Mouse (Mus musculus) urinary bladder, postnatal 36 days (tissue): ENCODE measurements around the gene Tmed5.
"Not testable (repeated sequence)": the region's sequence is repeated elsewhere in the genome, so short reads cannot be mapped to it uniquely, and the experiment has no call there.

Source experiments
- DNase-seq, 2 experiments: peaks; one replicate each; pipeline ENCODE4 v3.0.0; 2022; ENCODE audit warnings: low spot score in 2 of 2, mixed read lengths in 1 of 2

Tmed5 gene

DNA sequence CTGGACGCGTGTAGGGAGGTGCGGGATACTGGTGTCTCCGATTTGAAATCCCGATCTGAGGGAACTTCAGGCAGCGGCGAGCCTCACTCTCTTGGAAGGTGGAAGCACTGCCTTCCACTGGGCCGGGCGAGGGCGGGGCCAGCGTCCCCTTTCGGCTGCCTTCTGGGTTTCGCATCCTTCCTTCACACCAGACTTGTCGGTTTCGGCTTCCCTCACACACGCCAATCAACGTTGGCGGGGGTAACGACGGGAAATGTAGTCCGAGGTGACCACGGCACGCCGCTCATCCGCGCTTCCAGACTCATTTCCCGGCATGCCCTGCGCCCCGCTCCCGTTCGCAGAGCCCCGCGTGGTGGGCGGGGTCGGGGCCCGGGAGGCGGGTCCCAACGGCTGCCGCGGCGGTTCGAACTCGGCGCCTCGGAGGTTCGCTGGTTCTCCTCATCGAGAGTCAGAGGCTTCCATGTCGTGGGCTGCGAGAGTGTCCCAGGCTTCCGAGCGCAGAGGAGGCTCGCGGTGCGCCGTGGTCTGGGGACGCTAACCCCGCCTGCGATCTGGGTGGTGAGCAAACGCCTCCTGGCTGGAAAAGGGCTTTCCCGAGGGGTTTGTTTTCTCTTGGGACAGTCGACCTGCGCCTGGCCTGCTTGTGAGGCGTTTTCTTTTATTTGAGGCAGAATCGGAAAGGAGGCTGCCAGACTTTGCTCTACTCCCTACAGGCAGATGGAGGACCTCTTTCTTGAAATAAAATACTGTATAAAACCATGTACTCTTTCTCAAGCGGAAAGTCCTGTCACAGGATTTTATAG, at the start of gene Tmed5, which contains the start of gene Ccdc18:
Tmed5 (minus strand) TSS at position 180 of the 803 bp plus-strand sequence.
Ccdc18 (plus strand) TSS at position 435 of the 803 bp plus-strand sequence.
- peak; percentile 94 to 97 for DNase-seq

DNA sequence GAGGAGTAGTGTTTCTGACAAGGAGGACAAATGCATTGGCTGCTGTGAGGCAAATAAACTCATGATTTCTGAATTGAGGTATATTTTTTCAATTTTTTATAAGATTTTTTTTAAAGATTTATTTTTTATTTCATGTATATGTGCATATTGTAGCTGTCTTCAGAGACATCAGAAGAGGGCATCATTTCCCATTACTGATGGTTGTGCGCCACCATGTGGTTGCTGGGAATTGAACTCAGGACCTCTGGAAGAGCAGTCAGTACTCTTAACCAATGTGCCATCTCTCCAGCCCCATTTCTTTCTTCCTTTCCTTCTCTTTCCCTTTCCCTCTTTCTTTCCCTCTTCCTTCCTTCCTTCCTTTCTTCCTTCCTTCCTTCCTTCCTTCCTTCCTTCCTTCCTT, 31.3 kb upstream of the Tmed5 start:
- DNase-seq: peak in 1 of 2 experiments; percentile 29

DNA sequence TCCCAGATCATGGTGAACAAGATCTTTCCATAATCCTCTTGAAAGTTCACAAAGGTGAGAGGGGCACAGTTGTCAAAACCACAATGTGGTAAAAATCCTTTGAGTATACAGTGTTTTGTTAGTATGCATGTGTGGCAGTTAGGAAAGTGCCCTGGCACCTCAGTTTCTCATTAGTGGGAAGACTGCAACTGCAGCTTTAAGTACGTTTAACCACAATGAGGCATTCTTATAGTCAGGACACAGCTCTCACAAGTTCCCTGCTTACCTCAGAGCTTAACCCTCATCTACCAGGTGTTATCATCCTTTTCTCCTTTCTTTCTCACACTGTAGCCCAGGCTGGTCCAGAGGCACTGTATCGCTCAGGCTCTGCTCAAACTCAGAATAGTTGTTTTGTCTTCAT, 28.4 kb upstream of the Tmed5 start:
- no peak for DNase-seq

DNA sequence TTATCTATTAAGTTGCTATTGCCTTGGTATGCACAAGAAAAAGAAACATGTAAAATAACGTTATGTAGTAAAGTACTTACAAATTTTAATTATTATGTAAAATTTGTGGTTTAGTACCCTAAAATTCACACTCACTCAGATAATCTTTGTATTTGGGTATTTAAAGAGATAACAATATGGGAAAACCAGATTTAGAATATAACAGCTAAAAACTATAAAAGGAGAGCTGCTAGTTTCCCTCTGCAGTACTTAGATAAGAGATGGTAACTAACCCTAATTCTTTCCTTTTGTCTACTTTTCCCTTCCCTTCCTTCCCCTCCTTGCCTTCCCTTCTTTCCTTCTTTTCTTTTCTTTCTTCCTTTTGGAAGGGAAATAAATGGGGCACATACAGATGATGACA, 20.2 kb upstream of the Tmed5 start:
- no peak for DNase-seq

DNA sequence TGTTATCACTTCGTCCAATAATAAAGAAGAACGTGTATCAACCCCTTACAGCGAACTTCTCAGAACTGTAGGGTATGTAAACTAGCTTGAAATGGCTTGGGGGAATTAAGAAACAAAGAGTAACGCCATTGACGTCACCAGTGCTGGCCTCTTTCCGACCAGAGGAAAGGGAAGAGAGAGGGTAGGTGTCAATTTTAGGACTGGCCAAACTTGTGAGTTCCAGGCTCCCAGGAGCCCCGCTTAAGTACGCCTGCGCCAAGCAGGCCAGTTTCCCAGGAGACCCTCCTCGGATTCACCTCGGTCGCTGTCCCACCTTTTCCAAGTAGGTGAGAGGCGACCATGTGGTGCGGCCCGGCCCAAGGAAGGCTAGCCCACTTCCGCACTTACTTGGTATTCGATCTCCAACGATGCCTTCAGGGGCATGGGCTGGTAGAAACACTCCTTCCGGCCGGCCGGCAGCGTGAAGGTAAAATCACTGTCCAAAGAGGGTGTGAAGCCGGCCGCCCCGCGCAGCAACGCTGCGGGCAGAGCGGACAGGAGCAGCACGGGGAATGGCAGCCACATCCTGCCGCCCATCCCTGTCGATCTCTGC, 475 bp downstream of the Tmed5 start:
- peak in 1 of 2 experiments; percentile 69 for DNase-seq

DNA sequence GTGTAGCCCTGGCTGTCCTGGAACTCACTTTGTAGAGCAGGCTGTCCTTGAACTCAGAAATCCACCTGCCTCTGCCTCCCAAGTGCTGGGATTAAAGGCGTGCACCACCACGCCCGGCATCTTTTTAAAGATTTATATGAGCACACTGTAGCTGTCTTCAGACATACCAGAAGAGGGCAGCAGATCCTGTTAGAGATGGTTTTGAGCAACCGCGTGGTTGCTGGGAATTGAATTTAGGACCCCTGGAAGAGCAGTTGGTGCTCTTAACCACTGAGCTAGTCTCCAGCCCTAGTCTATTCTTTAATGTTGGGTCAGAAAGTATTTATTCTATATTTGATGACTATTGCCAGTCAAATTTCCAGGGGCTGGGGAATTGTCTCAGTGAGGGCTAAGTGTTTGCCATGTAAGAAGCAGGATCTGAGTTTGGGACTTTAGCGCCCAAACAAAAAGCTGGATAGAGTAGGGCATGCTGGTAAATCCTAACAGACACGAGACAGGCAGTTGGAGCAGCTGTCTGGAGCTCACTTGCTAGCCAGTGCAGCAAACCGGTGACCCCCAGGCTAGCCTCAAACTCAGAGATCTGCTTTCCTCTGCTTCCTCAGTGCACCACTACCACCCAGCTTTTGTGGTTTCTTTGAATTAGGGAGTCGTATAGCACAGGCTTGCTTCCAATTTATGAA, 12.1 kb downstream of the Tmed5 start:
- no peak for DNase-seq

DNA sequence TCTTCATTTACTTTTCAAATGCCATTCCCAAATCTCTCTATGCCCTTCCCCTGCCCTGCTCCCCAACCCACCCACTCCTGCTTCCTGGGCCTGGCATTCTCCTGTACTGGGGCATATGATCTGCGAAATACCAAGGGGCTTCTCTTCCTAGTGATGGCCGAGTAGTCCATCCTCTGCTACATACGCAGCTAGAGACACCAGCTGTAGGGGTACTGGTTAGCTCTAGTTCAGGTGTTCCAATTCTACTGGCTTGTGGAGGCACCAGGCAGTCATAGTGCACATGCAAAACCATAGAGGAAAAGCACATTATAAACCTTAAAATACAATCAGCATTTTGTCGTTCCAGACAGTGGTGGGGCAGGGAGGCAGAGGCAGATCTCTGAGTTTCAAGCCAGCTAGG, 14.7 kb downstream of the Tmed5 start:
- DNase-seq: no peak

DNA sequence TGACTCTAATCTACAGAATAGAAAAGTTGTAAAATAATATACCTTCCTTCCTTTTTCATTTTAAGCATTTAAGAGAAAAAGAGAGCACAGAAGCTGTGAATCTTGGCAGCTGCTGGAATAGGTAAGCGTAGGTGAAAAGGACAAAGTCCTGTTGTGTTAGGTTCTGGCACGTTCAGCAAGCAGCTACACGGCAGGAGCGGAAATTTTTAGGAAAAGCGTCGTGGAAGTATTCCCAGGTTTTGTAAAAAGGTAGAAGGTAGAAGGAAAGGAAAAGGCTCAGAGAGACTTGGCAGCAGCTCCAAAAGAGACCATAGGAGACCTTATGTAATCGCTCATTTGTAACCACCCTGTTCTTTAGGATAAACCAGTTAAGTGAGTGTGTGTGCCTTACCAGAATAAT, 23.1 kb downstream of the Tmed5 start:
- no peak for DNase-seq

DNA sequence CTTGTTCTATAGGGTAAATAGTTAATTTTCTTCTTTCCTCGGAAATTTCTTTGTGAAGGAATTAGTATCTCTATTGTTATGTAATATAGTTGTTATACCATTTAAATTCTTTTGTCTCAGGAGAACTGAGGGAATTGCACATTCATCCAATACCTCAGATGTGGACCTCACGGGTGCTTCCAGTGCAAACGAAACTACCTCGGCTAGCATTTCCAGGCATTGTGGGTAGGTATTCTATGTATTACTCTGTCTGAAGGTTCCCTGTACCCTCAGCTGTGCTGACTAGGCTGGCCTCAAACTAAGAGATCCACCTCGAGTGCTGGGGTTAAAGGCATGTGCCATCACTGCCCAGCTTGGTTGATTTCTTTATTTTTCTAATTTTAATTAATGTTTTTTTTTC, 28.1 kb downstream of the Tmed5 start:
- no peak for DNase-seq

DNA sequence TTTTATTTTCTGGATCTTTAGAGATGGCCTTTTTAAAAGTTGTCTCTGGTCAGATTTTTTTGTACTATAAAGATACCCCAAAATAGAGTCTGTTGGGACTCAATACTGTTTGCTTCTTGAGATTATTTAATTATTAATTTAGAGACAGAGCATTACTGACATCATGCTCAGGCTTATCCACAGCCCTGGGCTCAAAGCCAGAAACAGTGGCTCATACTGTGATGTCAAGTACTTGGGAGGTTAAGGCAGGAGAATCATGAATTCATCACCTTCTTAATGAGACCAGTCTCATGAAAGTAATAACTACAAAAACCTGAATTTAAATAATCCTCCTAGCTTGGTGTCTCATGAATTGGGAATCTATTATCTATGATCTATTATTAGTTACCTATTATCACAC, 32.2 kb downstream of the Tmed5 start:
- DNase-seq: no peak

DNA sequence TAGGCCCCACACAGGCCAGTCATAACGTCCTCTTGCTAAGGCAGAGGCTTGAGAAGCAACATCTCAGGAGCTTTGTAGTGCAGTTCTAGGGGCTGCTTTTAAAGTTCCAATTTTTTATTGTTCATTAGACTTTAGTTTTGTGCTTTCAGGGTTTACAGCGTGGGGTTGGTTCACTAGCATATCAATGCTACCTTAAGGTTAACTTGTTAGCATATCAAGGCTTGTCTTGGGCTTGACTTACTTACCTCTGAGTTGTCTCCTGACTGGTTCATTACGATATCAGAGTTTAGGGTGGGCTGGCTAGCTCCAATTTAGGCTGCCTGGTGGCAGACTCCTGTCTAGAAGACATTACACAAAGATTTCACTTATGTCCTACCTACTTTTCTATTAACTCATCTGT, 34.7 kb downstream of the Tmed5 start:
- no peak for DNase-seq

DNA sequence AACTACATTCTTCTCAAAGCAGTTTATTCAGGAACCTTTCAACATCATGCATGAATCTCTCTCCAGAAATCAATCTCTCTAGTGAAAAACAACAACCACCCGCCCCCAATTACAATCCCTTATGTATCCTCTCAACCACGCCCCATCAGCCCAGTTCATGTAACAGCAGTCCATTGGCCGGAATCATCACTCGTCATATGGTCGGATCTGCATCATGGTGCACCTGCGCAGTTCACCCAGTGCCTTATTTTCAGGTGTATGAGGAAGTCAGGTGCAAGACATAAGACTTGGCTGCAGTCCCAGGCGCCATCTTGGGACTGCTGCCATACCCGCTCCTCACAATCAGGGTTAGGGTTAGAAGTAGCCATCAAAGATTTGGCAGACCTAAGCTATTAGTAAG, 39.7 kb downstream of the Tmed5 start:
- DNase-seq: not testable (repeated sequence)

DNA sequence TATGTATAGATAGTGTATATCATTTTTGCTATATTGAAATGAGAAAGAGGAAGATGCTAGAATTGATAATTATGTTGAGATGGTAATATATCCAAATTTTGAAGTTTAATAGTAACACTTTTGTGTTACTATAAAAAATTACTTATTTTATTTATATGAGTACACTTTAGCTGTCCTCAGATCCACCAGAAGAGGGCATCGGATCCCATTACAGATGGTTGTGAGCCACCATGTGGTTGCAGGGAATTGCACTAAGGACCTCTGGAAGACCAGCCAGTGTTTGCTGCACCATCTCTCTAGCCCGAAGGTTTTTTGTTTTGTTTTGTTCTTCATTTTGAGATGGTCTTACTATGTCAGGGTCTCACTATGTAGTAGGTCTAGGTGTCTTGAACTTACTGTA, 47.0 kb downstream of the Tmed5 start:
- no peak for DNase-seq

DNA sequence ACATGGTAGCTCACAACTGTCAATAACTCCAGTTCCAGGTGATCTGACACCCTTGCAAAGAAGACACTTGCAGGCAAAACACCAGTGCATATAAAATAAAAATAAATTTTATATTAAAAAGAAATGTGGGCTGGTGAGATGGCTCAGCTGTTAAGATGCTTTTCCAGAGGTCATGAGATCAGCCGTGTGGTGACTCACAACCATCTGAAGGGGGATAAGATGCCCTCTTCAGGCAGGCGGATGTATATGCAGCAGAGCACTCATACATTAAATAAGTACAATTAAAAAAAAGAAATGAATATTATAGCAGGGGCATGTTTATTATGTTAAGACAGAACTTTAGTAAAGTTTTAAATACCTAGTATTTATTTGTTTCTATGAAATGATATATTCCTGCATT, 50.0 kb downstream of the Tmed5 start:
- no peak for DNase-seq

DNA sequence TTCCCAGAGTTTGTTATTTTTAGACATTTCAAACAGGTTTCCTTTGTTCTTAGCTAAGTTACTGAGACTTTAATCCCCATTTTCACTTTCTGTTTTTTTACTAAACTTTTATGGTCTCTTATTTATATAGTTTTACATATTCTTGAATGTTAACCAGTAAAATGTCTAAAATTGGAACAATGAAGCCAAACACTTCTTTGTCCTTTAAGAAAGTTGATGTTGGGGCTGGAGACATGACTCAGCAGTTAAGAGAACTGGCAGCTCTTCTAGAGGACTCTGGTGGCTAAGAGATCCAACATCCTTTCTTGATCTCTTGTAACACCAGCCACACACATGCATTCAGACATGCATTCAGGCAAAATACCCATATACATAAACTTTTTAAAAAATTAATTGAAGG, 52.8 kb downstream of the Tmed5 start:
- DNase-seq: no peak

DNA sequence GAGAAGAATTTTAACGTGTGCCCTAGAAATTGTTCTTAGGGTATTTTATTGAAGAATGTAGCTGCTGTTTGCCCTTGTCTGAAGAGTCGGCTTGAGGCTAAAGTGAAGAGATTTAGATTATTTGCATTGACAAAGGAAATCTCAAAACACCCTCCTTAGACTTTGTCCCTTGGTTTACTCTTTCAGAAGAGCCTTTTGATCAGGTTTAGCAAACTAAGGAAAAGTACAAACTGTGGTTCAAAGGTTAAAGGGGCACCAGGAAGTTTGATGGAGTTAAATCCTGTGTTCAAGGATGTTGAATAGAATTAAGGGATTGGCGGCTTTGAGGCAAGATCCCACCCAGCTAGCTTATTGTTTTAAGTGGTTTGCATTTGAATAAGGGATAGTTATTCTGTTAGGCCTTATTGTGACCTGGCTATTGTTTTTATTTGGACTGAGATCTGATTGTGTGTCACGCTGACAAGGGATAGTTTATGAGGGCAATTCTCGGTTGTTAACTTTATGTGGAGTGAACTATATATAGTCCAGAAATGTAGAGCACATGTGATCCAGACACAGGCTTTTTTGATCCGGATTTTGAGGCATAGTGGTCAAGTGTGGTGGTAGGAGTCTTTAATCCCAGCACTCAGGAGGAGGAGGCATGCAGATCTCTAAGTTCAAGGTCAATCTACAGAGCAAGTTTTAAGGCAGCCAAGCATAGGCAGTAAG, 55.4 kb downstream of the Tmed5 start:
- no peak for DNase-seq

DNA sequence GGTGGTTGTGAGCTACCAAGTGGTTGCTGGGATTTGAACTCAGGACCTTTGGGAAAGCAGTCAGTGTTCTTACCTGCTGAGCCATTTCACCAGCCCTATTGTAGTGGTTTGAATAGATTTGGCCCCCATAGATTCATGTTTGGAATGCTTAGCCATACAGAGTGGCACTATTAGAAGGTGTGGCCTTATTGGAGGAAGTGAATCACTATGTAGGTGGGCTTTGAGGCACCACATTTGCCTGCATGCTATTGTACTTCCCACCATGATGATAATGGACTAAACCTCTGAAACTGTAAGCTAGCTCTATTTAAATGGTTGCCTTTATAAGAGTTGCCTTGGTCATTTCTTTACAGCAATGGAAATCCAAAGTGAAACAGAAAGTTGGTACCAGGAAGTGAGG, 56.2 kb downstream of the Tmed5 start:
- DNase-seq: no peak

DNA sequence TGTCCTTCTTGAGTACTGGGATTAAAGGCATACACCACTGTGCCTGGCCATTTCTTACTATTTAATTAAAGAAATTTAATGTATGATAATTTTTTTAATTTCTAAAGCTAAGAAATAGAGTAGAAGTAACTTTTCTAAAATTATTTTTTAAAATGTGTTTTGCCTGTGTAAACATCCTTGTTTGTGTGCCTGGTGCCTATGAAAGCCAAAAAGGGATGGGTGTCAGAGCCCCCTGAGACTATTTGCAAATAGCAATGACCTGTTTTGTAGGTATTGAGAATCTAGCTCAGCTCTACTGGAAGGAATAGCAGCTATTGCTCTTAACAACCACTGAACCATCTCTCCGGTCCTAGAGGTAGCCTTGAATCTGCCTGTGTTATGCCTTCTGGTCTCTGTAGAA, 60.1 kb downstream of the Tmed5 start:
- no peak for DNase-seq

DNA sequence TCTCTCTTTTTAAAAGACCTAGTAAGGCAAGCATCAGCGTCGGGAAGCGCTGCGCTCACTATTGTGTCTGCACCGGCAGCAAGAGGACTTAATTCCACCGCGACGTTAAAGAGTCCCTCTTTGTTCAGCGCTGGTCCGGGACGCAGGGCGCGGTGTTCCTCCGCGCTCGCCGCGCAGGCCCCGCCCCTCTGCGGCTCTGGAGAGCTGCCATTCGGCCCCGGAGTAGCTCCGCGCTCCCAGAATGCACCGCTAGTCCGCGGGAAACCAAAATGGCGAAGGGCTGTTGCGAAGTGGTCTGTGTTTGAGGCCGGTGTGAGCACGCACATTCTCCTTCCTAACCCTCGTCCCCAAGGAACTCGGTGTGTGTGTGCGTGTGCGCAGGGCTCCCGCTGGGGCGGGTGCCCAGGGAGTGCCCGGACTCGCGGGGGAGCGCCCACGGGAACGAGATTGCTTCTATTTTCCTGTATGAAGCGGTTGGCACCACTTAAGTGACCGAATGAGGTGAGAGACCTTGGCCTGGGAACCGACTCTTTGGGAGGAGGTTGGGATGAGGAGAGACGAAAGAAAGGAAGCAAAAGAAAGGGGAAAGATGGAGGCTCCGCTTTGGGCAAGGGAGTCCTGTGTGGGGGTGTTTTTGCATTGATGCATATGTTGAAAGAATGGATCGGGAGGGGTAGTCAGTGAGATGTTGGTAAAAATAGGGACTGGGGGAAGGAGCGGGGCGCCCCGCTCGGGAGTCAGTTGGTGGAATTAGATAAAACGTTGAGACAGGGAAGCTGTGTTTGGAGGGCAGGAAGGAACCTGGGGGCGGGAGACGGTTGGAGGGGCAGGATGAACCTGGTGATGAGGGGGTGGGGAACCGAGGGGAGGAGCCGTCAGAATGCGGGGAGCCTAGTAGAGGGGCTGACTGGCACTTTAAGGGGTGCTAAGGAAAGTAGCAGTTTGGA, 66.7 kb downstream of the Tmed5 start, which contains the start of gene Mtf2:
Mtf2 (plus strand) TSS at position 210 of the 947 bp plus-strand sequence.
- DNase-seq: peak; percentile 96

DNA sequence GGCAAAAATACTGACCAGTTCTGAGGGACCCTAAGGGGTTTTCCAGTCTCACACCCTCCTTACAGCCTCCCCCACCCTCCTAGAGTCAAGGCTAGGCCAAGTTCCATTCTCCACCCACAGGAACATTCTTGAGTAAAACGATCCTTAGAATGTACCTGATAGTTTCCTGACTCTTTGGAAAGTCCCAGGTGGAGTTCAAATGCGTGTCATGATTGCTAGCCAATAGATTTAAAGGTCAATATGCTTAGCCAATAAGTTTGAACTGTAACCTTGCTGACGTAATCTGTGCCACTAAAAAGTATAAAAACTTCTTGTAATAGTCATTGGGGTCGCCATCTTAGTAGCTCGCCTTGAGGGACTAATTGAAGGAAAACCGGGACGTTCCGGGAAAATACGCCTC, 72.0 kb downstream of the Tmed5 start:
- DNase-seq: no peak
